In the genomic region with DNA sequence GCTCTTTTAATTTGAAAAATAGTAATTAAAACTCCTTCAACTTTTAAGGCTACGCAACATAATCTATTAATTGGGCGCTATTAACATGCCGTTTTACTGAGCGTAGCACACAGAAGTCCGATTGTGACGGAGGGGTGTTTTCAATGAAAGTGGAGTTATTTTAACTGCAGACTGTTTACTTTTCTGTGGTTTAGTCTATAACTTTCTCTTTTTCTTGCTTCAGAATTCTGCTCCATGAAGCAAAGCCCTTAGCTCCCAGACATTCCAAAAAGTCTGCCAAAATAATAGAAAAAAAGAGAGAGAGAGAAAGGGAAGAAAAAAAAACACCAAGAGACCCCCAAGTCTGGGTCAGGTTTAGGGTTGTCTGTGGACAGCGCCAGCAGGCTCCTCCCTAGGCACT, we compare ENCODE assay signal across 13 mouse cellular contexts. TPM values are rescaled to one million over a fixed set of nuclear protein-coding genes. Genes with fewer than 3 reads are reported as not detected.
DNase-seq lines count a peak whose midpoint lies in the region; ATAC-seq lines count a peak whose summit lies in the region.
"Had no signal": no experiment of that assay in that cellular context is flagged by ENCODE, and none has a peak within 500 bp of the region (broad histone marks: within the 10 kb centered on the region; RNA-seq: fewer than 3 reads in every experiment).

No protein-coding gene starts in this region.

- no peak overlapping the region for H3K9ac ChIP-seq in kidney, embryonic 15.5 days
- no peak overlapping the region for H3K9ac ChIP-seq in embryonic facial prominence, embryonic 14.5 days (ENCODE audit: low read depth, low read length)
- no peak overlapping the region for H3K9ac ChIP-seq in hindbrain, embryonic 14.5 days
- no peak overlapping the region for H3K9ac ChIP-seq in neural tube, embryonic 12.5 days

- no peak overlapping the region for H3K27ac ChIP-seq in kidney, embryonic 15.5 days
- peak overlapping the region; percentile 84 for H3K27ac ChIP-seq in embryonic facial prominence, embryonic 14.5 days (replicated peaks; ENCODE audit: low read depth, low read length)
- no peak overlapping the region for H3K27ac ChIP-seq in hindbrain, embryonic 14.5 days
- no peak overlapping the region for H3K27ac ChIP-seq in neural tube, embryonic 12.5 days

- H3K4me1 ChIP-seq in kidney, embryonic 15.5 days = peaks cover 26% of the 10 kb centered on the region
- H3K4me1 ChIP-seq in embryonic facial prominence, embryonic 14.5 days (ENCODE audit: control insufficient read depth, insufficient read depth, low read length) = peaks cover 2% of the 10 kb centered on the region; the same call in 1 of the 2 replicates
- H3K4me1 ChIP-seq in hindbrain, embryonic 14.5 days (replicated peaks; ENCODE audit: control insufficient read depth, insufficient read depth, low read length) = peaks cover 13% of the 10 kb centered on the region
- peaks cover 19% of the 10 kb centered on the region; the same call in 1 of the 2 replicates for H3K4me1 ChIP-seq in neural tube, embryonic 12.5 days

- no peaks in the 10 kb centered on the region for H3K36me3 ChIP-seq in kidney, embryonic 15.5 days
- no peaks in the 10 kb centered on the region for H3K36me3 ChIP-seq in embryonic facial prominence, embryonic 14.5 days (ENCODE audit: control insufficient read depth, insufficient read depth, low read length)
- H3K36me3 ChIP-seq in hindbrain, embryonic 14.5 days (replicated peaks; ENCODE audit: control insufficient read depth, insufficient read depth) = no peaks in the 10 kb centered on the region
- H3K36me3 ChIP-seq in neural tube, embryonic 12.5 days = no peaks in the 10 kb centered on the region

- H3K9me3 ChIP-seq in kidney, embryonic 15.5 days (replicated peaks) = no peaks in the 10 kb centered on the region
- H3K9me3 ChIP-seq in embryonic facial prominence, embryonic 14.5 days (ENCODE audit: control insufficient read depth, low read length) = no peaks in the 10 kb centered on the region
- H3K9me3 ChIP-seq in hindbrain, embryonic 14.5 days (ENCODE audit: control insufficient read depth, low read length) = no peaks in the 10 kb centered on the region
- no peaks in the 10 kb centered on the region for H3K9me3 ChIP-seq in neural tube, embryonic 12.5 days

- peak overlapping the region; percentile 48; the same call in 1 of the 2 replicates for H3K4me3 ChIP-seq in kidney, embryonic 15.5 days (replicated peaks)
- peak overlapping the region; percentile 50 for H3K4me3 ChIP-seq in embryonic facial prominence, embryonic 14.5 days (ENCODE audit: low read depth, low read length)
- no peak overlapping the region for H3K4me3 ChIP-seq in hindbrain, embryonic 14.5 days (replicated peaks; ENCODE audit: low read length)
- H3K4me3 ChIP-seq in neural tube, embryonic 12.5 days = no peak overlapping the region

- peaks cover 82% of the 10 kb centered on the region for H3K27me3 ChIP-seq in kidney, embryonic 15.5 days
- H3K27me3 ChIP-seq in embryonic facial prominence, embryonic 14.5 days (replicated peaks; ENCODE audit: control insufficient read depth, insufficient read depth, low read length) = peaks cover 36% of the 10 kb centered on the region
- H3K27me3 ChIP-seq in hindbrain, embryonic 14.5 days (ENCODE audit: control insufficient read depth, insufficient read depth, low read length) = peaks cover 44% of the 10 kb centered on the region
- H3K27me3 ChIP-seq in neural tube, embryonic 12.5 days (replicated peaks) = peaks cover 22% of the 10 kb centered on the region

- no peak for ATAC-seq in kidney, embryonic 15.5 days (replicated peaks; ENCODE audit: low FRiP score)
- no peak for ATAC-seq in embryonic facial prominence, embryonic 14.5 days (ENCODE audit: low read depth)
- no peak for ATAC-seq in hindbrain, embryonic 14.5 days (ENCODE audit: low FRiP score)
- ATAC-seq in neural tube, embryonic 12.5 days (ENCODE audit: low FRiP score, low read depth) = no peak
- ATAC-seq: CD4-positive, CD25-positive, alpha-beta regulatory T cell, adult 4 months had no signal

- no peak for DNase-seq in kidney, postnatal 25 days
- DNase-seq in embryonic facial prominence, embryonic 14.5 days (ENCODE audit: low spot score) = peak; percentile 72
- DNase-seq in hindbrain, embryonic 14.5 days (ENCODE audit: low spot score) = no peak
- no peak for DNase-seq in frontal cortex, postnatal 36 days (ENCODE audit: low spot score in 2 of 2)
- DNase-seq in Muller cell, postnatal 12 days (ENCODE audit: inconsistent ontology term) = no peak
- no peak for DNase-seq in cerebellum, postnatal 10 days
- DNase-seq: heart, adult 11 months; kidney, postnatal 36 days; left cerebral cortex, postnatal 4 days; right cerebral cortex, adult 18-20 months had no signal

- WGBS in kidney, embryonic 15.5 days = 17% methylated on average over 7 of the region's 7 CpGs
- 16% methylated on average over 7 of the region's 7 CpGs for WGBS in embryonic facial prominence, embryonic 14.5 days
- 38% methylated on average over 7 of the region's 7 CpGs for WGBS in hindbrain, embryonic 14.5 days
- WGBS in neural tube, embryonic 12.5 days = 28% methylated on average over 7 of the region's 7 CpGs

- peak overlapping the region; percentile 89 for H3K4me2 ChIP-seq in kidney, embryonic 15.5 days
- H3K4me2 ChIP-seq in embryonic facial prominence, embryonic 14.5 days (ENCODE audit: low read depth, low read length) = peak overlapping the region; percentile 82
- H3K4me2 ChIP-seq in hindbrain, embryonic 14.5 days (replicated peaks) = peak overlapping the region; percentile 83
- H3K4me2 ChIP-seq in neural tube, embryonic 12.5 days (replicated peaks) = peak overlapping the region; percentile 83

RNA-seq across cellular contexts. Expression of gene Erg, which starts 0.3 kb away (rescaled TPM):
- polyA plus RNA-seq in kidney, embryonic 15.5 days (2015; fragmentation: Nextera tagmentation; extraction: Ambion mirVana) = 6.7 and 8.4 TPM in 2 replicates
- 8.4 and 9.1 TPM in 2 replicates for polyA plus RNA-seq in embryonic facial prominence, embryonic 14.5 days (2014; fragmentation: Nextera tagmentation; extraction: Ambion mirVana)
- polyA plus RNA-seq in hindbrain, embryonic 14.5 days (2014; fragmentation: Nextera tagmentation; extraction: Ambion mirVana) = 0.98 and 1.7 TPM in 2 replicates
- polyA plus RNA-seq in neural tube, embryonic 12.5 days (2016; fragmentation: Nextera tagmentation; extraction: Ambion mirVana) = 3.5 and 4.2 TPM in 2 replicates
- polyA plus RNA-seq: CD4-positive, CD25-positive, alpha-beta regulatory T cell, adult 4 months had no signal

Comparison
In these comparisons a context has a peak if more than half of its experiments do, and no peak if none do; other contexts are left out.
1. H3K4me3 ChIP-seq: peak in kidney, embryonic 15.5 days (single experiment) and embryonic facial prominence, embryonic 14.5 days (single experiment); none in hindbrain, embryonic 14.5 days (single experiment) and neural tube, embryonic 12.5 days (single experiment).
2. Peak in every context shown above with its lines, with median percentiles within 50 percentile points of each other: H3K4me2 ChIP-seq.